In genomic region chrX:139730541-139730940, GRCm38 (mm10) we compare ENCODE assay signal across 36 mouse cellular contexts. TPM values are rescaled to one million over a fixed set of nuclear protein-coding genes. Genes with fewer than 3 reads are reported as not detected.
DNase-seq lines count a peak whose midpoint lies in the region; ATAC-seq and TF ChIP-seq lines count a peak whose summit lies in the region.
"Had no signal": no experiment of that assay in that cellular context is flagged by ENCODE, and none has a peak within 500 bp of the region (broad histone marks: within the 10 kb centered on the region; RNA-seq: fewer than 3 reads in every experiment).

No protein-coding gene starts in this region.

- no peaks in the 10 kb centered on the region for H3K4me1 ChIP-seq in kidney, embryonic 14.5 days (ENCODE audit: control insufficient read depth, insufficient read depth, low read length)
- H3K4me1 ChIP-seq in liver, adult 2 months (ENCODE audit: control insufficient read depth, insufficient read depth, low read length): peaks cover 4% of the 10 kb centered on the region; the same call in 1 of the 2 replicates
- no peaks in the 10 kb centered on the region for H3K4me1 ChIP-seq in liver, embryonic 11.5 days (replicated peaks; ENCODE audit: control insufficient read depth, insufficient read depth, low read length)
- H3K4me1 ChIP-seq: embryonic facial prominence, embryonic 12.5 days; heart, embryonic 12.5 days; hindbrain, embryonic 13.5 days; lung, embryonic 15.5 days; midbrain, embryonic 10.5 days; midbrain, embryonic 15.5 days; neural tube, embryonic 15.5 days had no signal

- H3K27me3 ChIP-seq in kidney, embryonic 14.5 days (ENCODE audit: control insufficient read depth, insufficient read depth, low read length): no peaks in the 10 kb centered on the region; the same call in 1 of the 2 replicates
- no peaks in the 10 kb centered on the region for H3K27me3 ChIP-seq in liver, adult 2 months (ENCODE audit: control insufficient read depth, insufficient read depth, low read length)
- H3K27me3 ChIP-seq in liver, embryonic 11.5 days (replicated peaks; ENCODE audit: control insufficient read depth, insufficient read depth, low read length): no peaks in the 10 kb centered on the region
- H3K27me3 ChIP-seq: embryonic facial prominence, embryonic 12.5 days; heart, embryonic 12.5 days; lung, embryonic 15.5 days; neural tube, embryonic 15.5 days had no signal

- no peak for TF ChIP-seq CTCF in liver, adult 2 months (IDR thresholded peaks at IDR 0.05; ENCODE audit: low read depth, low read length)

- 83% methylated on average over 3 of the region's 3 CpGs for WGBS in kidney, embryonic 14.5 days
- 44% methylated on average over 3 of the region's 3 CpGs for WGBS in liver, adult 2 months
- WGBS in liver, embryonic 11.5 days: 83% methylated on average over 3 of the region's 3 CpGs
- WGBS in large intestine, adult 2 months: 49% methylated on average over 3 of the region's 3 CpGs

- H3K9ac ChIP-seq in kidney, embryonic 14.5 days (ENCODE audit: low read depth, low read length): no peak overlapping the region
- no peak overlapping the region for H3K9ac ChIP-seq in liver, adult 2 months (ENCODE audit: low read depth, low read length)
- no peak overlapping the region for H3K9ac ChIP-seq in liver, embryonic 11.5 days (ENCODE audit: low read depth, low read length)
- H3K9ac ChIP-seq: embryonic facial prominence, embryonic 12.5 days; heart, embryonic 12.5 days; hindbrain, embryonic 13.5 days; lung, embryonic 15.5 days; midbrain, embryonic 15.5 days; neural tube, embryonic 15.5 days had no signal

- H3K79me2 ChIP-seq in liver, adult 2 months (ENCODE audit: control insufficient read depth, insufficient read depth, low read length): no peaks in the 10 kb centered on the region

- no peak overlapping the region for H3K27ac ChIP-seq in kidney, embryonic 14.5 days (ENCODE audit: low read depth, low read length)
- H3K27ac ChIP-seq in liver, adult 2 months (replicated peaks; ENCODE audit: insufficient read depth, low read depth, low read length): no peak overlapping the region
- no peak overlapping the region for H3K27ac ChIP-seq in liver, embryonic 11.5 days (ENCODE audit: low read depth, low read length)
- H3K27ac ChIP-seq: embryonic facial prominence, embryonic 12.5 days; gastrocnemius, adult 2 months; heart, adult 2 months; hindbrain, embryonic 13.5 days; lung, embryonic 15.5 days; midbrain, embryonic 10.5 days; midbrain, embryonic 15.5 days; neural tube, embryonic 15.5 days had no signal

- no peak overlapping the region for H3K4me3 ChIP-seq in kidney, embryonic 14.5 days (ENCODE audit: low read length)
- H3K4me3 ChIP-seq in liver, adult 2 months (ENCODE audit: insufficient read depth, low read depth, low read length): no peak overlapping the region
- H3K4me3 ChIP-seq in liver, embryonic 11.5 days (ENCODE audit: low read depth, low read length): no peak overlapping the region
- H3K4me3 ChIP-seq: embryonic facial prominence, embryonic 12.5 days; gastrocnemius, adult 2 months; heart, adult 2 months; heart, embryonic 12.5 days; hindbrain, embryonic 13.5 days; lung, embryonic 15.5 days; midbrain, embryonic 10.5 days; midbrain, embryonic 15.5 days; neural tube, embryonic 15.5 days had no signal

- H3K4me2 ChIP-seq in kidney, embryonic 14.5 days (replicated peaks; ENCODE audit: low read depth, low read length): no peak overlapping the region
- H3K4me2 ChIP-seq in liver, embryonic 11.5 days: no peak overlapping the region
- H3K4me2 ChIP-seq: embryonic facial prominence, embryonic 12.5 days; heart, embryonic 12.5 days; hindbrain, embryonic 13.5 days; lung, embryonic 15.5 days; midbrain, embryonic 15.5 days; neural tube, embryonic 15.5 days had no signal

- ATAC-seq in kidney, embryonic 14.5 days (ENCODE audit: low FRiP score, low TSS enrichment): no peak
- no peak for ATAC-seq in liver, embryonic 11.5 days (replicated peaks; ENCODE audit: low FRiP score)
- ATAC-seq: forebrain, embryonic 16.5 days; midbrain, embryonic 15.5 days; Patski had no signal

- DNase-seq in kidney, adult 11 months: peak; percentile 43
- DNase-seq in liver, adult 2 months (ENCODE audit: extremely low read depth, low read depth, low spot score): peak; percentile 72
- no peak for DNase-seq in liver, embryonic 11.5 days (ENCODE audit: low spot score)
- peak; percentile 51 for DNase-seq in large intestine, adult 2 months (ENCODE audit: low read depth, low spot score)
- no peak for DNase-seq in cerebellum, adult 8-10 months
- DNase-seq in spleen, adult 18-20 months: no peak
- DNase-seq: adrenal gland, postnatal 14 days; cerebellum, adult 11 months; cerebellum, adult 9-11 months; embryo, embryonic 11 days; gastrocnemius, adult 2 months; gastrocnemius, postnatal 36 days; heart, adult 2 months; heart, postnatal 4 days; liver; right cerebral cortex, adult 18-20 months had no signal

- H3K9me3 ChIP-seq in kidney, embryonic 14.5 days (ENCODE audit: control insufficient read depth, low read length): no peaks in the 10 kb centered on the region
- H3K9me3 ChIP-seq in liver, embryonic 11.5 days (ENCODE audit: control insufficient read depth, low read length): no peaks in the 10 kb centered on the region
- H3K9me3 ChIP-seq: embryonic facial prominence, embryonic 12.5 days; heart, embryonic 12.5 days; hindbrain, embryonic 13.5 days; lung, embryonic 15.5 days; midbrain, embryonic 10.5 days; midbrain, embryonic 15.5 days; neural tube, embryonic 15.5 days had no signal

- TF ChIP-seq POLR2A in liver, adult 2 months (IDR thresholded peaks at IDR 0.05; ENCODE audit: extremely low read depth, insufficient read depth, low read length): no peak

- no peaks in the 10 kb centered on the region for H3K36me3 ChIP-seq in kidney, embryonic 14.5 days (ENCODE audit: control insufficient read depth, insufficient read depth, low read length)
- H3K36me3 ChIP-seq in liver, adult 2 months (ENCODE audit: control insufficient read depth, insufficient read depth, low read length): peaks cover 9% of the 10 kb centered on the region; the same call in 1 of the 2 replicates
- H3K36me3 ChIP-seq in liver, embryonic 11.5 days (ENCODE audit: control insufficient read depth, insufficient read depth, low read length): no peaks in the 10 kb centered on the region
- H3K36me3 ChIP-seq: embryonic facial prominence, embryonic 12.5 days; hindbrain, embryonic 13.5 days; lung, embryonic 15.5 days; midbrain, embryonic 10.5 days; midbrain, embryonic 15.5 days; neural tube, embryonic 15.5 days had no signal

RNA-seq across cellular contexts. Expression of gene Gm15013, which starts 16.3 kb away (rescaled TPM):
- polyA plus RNA-seq in kidney, embryonic 14.5 days (2014; fragmentation: Nextera tagmentation; extraction: Ambion mirVana): 0.34 TPM in 1 of 2 replicates, not detected in the other
- total RNA-seq in liver, adult 2 months (2014; rRNA removed): not detected in 2 replicates
- polyA plus RNA-seq in liver, adult 2 months (2012; rRNA removed): not detected in 2 replicates
- not detected in 2 replicates for polyA plus RNA-seq in liver, embryonic 11.5 days (2014; fragmentation: Nextera tagmentation; extraction: Ambion mirVana)
- 0.24 TPM in 1 of 2 replicates, not detected in the other for polyA plus RNA-seq in large intestine, adult 2 months (2012; rRNA removed)
- total RNA-seq: adrenal gland, postnatal 14 days; gastrocnemius, adult 2 months; gastrocnemius, postnatal 36 days; heart, adult 2 months; heart, postnatal 4 days; layer of hippocampus, adult 18-20 months; layer of hippocampus, postnatal 10 days; left cerebral cortex, adult 18-20 months; left cerebral cortex, postnatal 14 days; MEL had no signal
- polyA plus RNA-seq: forebrain, embryonic 16.5 days; heart, adult 2 months; heart, embryonic 12.5 days; heart, postnatal 0 days; limb, embryonic 11.5 days; liver, embryonic 16.5 days; lung, embryonic 15.5 days; midbrain, embryonic 15.5 days; neural tube, embryonic 15.5 days; testis, adult 2 months had no signal

RNA-seq across cellular contexts. Expression of gene Tbc1d8b, which starts 45.7 kb away (rescaled TPM):
- polyA plus RNA-seq in kidney, embryonic 14.5 days (2014; fragmentation: Nextera tagmentation; extraction: Ambion mirVana): 1.3 and 1.5 TPM in 2 replicates
- total RNA-seq in liver, adult 2 months (2014; rRNA removed): 15.0 and 16.1 TPM in 2 replicates
- 1.2 and 1.6 TPM in 2 replicates for polyA plus RNA-seq in liver, adult 2 months (2012; rRNA removed)
- polyA plus RNA-seq in liver, embryonic 11.5 days (2014; fragmentation: Nextera tagmentation; extraction: Ambion mirVana): 0.53 and 0.70 TPM in 2 replicates
- polyA plus RNA-seq in large intestine, adult 2 months (2012; rRNA removed): 1.5 and 3.9 TPM in 2 replicates

RNA-seq across cellular contexts. Expression of gene Ripply1, which starts 51.6 kb away (rescaled TPM):
- polyA plus RNA-seq in kidney, embryonic 14.5 days (2014; fragmentation: Nextera tagmentation; extraction: Ambion mirVana): not detected in 2 replicates
- total RNA-seq in liver, adult 2 months (2014; rRNA removed): 0.74 and 1.6 TPM in 2 replicates
- 1.5 and 2.5 TPM in 2 replicates for polyA plus RNA-seq in liver, adult 2 months (2012; rRNA removed)
- polyA plus RNA-seq in liver, embryonic 11.5 days (2014; fragmentation: Nextera tagmentation; extraction: Ambion mirVana): not detected in 2 replicates
- polyA plus RNA-seq in large intestine, adult 2 months (2012; rRNA removed): 0.46 TPM in 1 of 2 replicates, not detected in the other
- total RNA-seq: adrenal gland, postnatal 14 days; gastrocnemius, adult 2 months; gastrocnemius, postnatal 36 days; heart, adult 2 months; heart, postnatal 4 days; layer of hippocampus, adult 18-20 months; layer of hippocampus, postnatal 10 days; left cerebral cortex, adult 18-20 months; left cerebral cortex, postnatal 14 days; megakaryocyte progenitor cell, adult 5-6 weeks; MEL had no signal
- polyA plus RNA-seq: embryonic facial prominence, embryonic 12.5 days; forebrain, embryonic 16.5 days; heart, adult 2 months; heart, embryonic 12.5 days; heart, postnatal 0 days; hindbrain, embryonic 13.5 days; limb, embryonic 11.5 days; liver, embryonic 16.5 days; lung, embryonic 15.5 days; midbrain, embryonic 15.5 days; testis, adult 2 months had no signal

Comparison
In these comparisons a context has a peak if more than half of its experiments do, and no peak if none do; other contexts are left out.
1. DNase-seq: peak in kidney, adult 11 months (single experiment), liver, adult 2 months (single experiment) and large intestine, adult 2 months (single experiment); none in liver, embryonic 11.5 days (single experiment), cerebellum, adult 8-10 months (single experiment) and spleen, adult 18-20 months (0 of 2).